Mouse (Mus musculus): ENCODE data around the gene Eif4ebp2.

The Eif4ebp2 gene

DNA sequence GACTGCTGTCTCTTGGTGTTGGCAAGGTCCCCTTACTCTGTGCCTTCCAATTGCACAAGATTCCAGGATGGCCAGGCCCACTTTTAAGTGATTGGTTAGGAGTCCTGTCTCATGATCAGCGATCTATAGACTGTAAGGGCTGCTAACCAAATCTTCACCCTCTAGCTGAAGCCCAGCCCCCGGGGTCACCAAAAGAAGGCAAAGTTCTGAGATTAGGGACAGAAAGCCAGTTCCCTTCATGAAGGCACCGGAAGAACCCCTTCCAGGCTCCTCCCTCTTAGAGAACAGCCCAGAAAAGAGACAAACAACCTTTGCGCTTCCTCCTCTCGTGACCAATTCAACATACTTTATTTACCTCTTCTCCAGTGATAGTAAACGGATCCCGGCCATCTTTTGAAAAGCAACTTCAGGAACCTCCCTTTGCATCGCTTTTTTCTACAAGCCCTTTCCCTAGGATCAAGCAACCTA lies 964 bp downstream of the Eif4ebp2 start:
- no peak for TF ChIP-seq NANOG (IDR thresholded peaks at IDR 0.05; ENCODE audit: borderline replicate concordance, low read length)
- TF ChIP-seq POU5F1 (IDR thresholded peaks at IDR 0.05; ENCODE audit: borderline replicate concordance, low read length) = no peak
- TF ChIP-seq CTCF (conservative IDR thresholded peaks at IDR 0.05; ENCODE audit: low read length) = no peak
- H3K4me3 ChIP-seq (replicated peaks; ENCODE audit: low read length) = peak overlapping the region; percentile 100
- H3K36me3 ChIP-seq (ENCODE audit: insufficient read depth, low read length) = peaks cover 43% of the 10 kb centered on the region
- peaks cover 56% of the 10 kb centered on the region for H3K4me1 ChIP-seq (replicated peaks; ENCODE audit: low read depth, low read length)
- no peaks in the 10 kb centered on the region for H3K9me3 ChIP-seq (ENCODE audit: low read length)
- H3K27me3 ChIP-seq (ENCODE audit: insufficient read depth, low read length) = no peaks in the 10 kb centered on the region

DNA sequence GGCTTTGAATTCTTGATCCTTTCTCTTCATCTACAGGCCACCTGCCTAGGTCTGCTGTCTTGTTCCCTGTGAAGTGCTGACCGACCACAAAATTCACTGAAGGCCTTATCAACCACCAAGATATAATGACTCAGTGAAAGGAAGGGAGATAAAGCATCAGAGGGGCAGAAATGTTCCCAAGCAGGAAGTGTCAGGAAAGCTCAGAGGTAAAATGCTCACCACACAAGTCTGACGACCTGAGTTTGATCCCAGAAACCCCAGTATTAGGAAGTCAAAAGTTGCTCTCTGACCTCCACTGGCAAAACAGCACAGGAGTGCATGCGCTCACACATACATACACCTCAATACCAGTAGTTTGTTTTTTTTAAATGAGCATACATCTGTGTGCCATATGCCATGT lies 3.6 kb downstream of the Eif4ebp2 start:
- Histone ChIP-seq H3K27me3 (ENCODE audit: insufficient read depth, low read length) (no peaks in the 10 kb centered on the region), H3K4me1 (replicated peaks; ENCODE audit: low read depth, low read length) (peaks cover 78% of the 10 kb centered on the region), H3K36me3 (ENCODE audit: insufficient read depth, low read length) (peaks cover 68% of the 10 kb centered on the region), H3K9me3 (ENCODE audit: low read length) (no peaks in the 10 kb centered on the region), H3K4me3 (replicated peaks; ENCODE audit: low read length) (peak overlapping the region; percentile 17)
- TF ChIP-seq POU5F1 (IDR thresholded peaks at IDR 0.05; ENCODE audit: borderline replicate concordance, low read length) (no peak), NANOG (IDR thresholded peaks at IDR 0.05; ENCODE audit: borderline replicate concordance, low read length) (no peak), CTCF (conservative IDR thresholded peaks at IDR 0.05; ENCODE audit: low read length) (no peak)

DNA sequence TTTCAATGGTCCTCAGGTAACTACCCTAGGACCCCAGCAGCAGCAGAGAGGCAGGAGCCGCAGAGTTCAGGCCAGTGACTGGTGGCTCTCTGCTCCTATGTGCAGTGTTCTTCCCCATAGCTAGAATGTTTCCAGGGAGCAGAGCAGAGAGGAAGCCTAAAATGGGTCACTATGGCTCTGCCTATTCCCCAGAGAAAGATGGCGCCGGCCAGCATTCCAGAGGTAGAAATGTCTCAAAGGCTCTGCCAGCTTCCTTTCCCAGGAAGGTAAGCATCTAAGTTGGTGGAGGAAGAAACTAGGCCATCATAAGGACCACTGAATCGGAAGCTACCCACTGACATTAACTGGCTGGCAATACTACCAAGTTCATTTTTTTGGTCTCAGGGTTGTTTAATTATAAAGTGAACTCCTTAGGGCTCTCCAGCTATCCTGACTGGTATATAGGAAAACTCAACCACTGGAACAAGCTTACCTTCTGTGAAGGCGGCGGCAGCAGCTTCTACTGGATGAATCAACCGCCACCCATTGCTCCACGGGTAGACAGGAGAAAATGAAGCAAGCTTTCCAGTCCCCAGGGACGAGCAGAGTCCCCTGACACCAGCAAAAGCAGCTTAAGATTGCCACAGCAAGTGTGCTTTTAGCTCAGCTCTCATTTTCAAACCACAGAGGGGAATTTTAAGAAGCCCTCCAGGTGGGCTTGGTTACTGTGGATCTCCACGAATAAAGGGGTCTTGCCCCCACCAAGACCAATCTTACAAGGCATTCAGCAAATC lies 4.7 kb downstream of the Eif4ebp2 start:
- TF ChIP-seq NANOG (IDR thresholded peaks at IDR 0.05; ENCODE audit: borderline replicate concordance, low read length) (no peak), POU5F1 (IDR thresholded peaks at IDR 0.05; ENCODE audit: borderline replicate concordance, low read length) (no peak), CTCF (conservative IDR thresholded peaks at IDR 0.05; ENCODE audit: low read length) (no peak)
- H3K9me3 ChIP-seq (ENCODE audit: low read length) = no peaks in the 10 kb centered on the region
- peak overlapping the region; percentile 17 for H3K4me3 ChIP-seq (replicated peaks; ENCODE audit: low read length)
- H3K27me3 ChIP-seq (ENCODE audit: insufficient read depth, low read length) = no peaks in the 10 kb centered on the region
- H3K4me1 ChIP-seq (replicated peaks; ENCODE audit: low read depth, low read length) = peaks cover 89% of the 10 kb centered on the region
- peaks cover 78% of the 10 kb centered on the region for H3K36me3 ChIP-seq (ENCODE audit: insufficient read depth, low read length)

- Histone ChIP-seq H3K4me3 (replicated peaks; ENCODE audit: low read length) (0 out of 2 replicates have a peak overlapping the region, but pooled peaks have one; percentile 2), H3K36me3 (ENCODE audit: insufficient read depth, low read length) (peaks cover 94% of the 10 kb centered on the region), H3K4me1 (replicated peaks; ENCODE audit: low read depth, low read length) (peaks cover 98% of the 10 kb centered on the region), H3K27me3 (ENCODE audit: insufficient read depth, low read length) (no peaks in the 10 kb centered on the region), H3K9me3 (ENCODE audit: low read length) (no peaks in the 10 kb centered on the region)
- TF ChIP-seq POU5F1 (IDR thresholded peaks at IDR 0.05; ENCODE audit: borderline replicate concordance, low read length) (no peak), NANOG (IDR thresholded peaks at IDR 0.05; ENCODE audit: borderline replicate concordance, low read length) (no peak), CTCF (conservative IDR thresholded peaks at IDR 0.05; ENCODE audit: low read length) (no peak)
These were observed 7.4 kb downstream of the Eif4ebp2 start for GRCm38 (mm10) chr10:61445016-61445415.

- no peak for TF ChIP-seq CTCF (conservative IDR thresholded peaks at IDR 0.05; ENCODE audit: low read length)
- TF ChIP-seq POU5F1 (IDR thresholded peaks at IDR 0.05; ENCODE audit: borderline replicate concordance, low read length) = no peak
- TF ChIP-seq NANOG (IDR thresholded peaks at IDR 0.05; ENCODE audit: borderline replicate concordance, low read length) = no peak
- no peaks in the 10 kb centered on the region for H3K27me3 ChIP-seq (ENCODE audit: insufficient read depth, low read length)
These were observed 8.6 kb downstream of the Eif4ebp2 start for GRCm38 (mm10) chr10:61443876-61444275.

DNA sequence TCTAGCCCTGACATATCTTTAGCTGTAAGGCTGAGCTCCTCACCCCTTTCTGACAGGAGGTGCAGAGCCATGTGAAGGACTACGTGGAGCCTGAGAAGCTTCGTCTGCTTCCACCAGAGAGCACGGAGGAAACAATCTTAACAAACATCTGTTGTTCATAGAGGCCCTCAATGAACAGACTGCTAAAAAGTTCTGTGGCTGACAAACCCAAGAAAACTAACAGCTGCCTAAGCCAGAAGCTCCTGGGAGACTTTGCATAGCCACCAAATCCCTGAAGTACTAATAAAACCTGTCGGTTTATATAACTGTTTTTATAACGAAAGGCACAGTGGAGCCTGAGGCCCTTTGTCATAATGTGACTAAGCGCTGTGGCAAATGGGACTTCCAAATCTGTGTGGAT lies 9.0 kb downstream of the Eif4ebp2 start:
- H3K9me3 ChIP-seq (ENCODE audit: low read length) = no peaks in the 10 kb centered on the region
- peaks cover 91% of the 10 kb centered on the region for H3K4me1 ChIP-seq (replicated peaks; ENCODE audit: low read depth, low read length)
- no peak overlapping the region for H3K4me3 ChIP-seq (replicated peaks; ENCODE audit: low read length)
- no peaks in the 10 kb centered on the region for H3K27me3 ChIP-seq (ENCODE audit: insufficient read depth, low read length)
- TF ChIP-seq POU5F1 (IDR thresholded peaks at IDR 0.05; ENCODE audit: borderline replicate concordance, low read length) (no peak), CTCF (conservative IDR thresholded peaks at IDR 0.05; ENCODE audit: low read length) (no peak)
- H3K36me3 ChIP-seq (ENCODE audit: insufficient read depth, low read length) = peaks cover 89% of the 10 kb centered on the region

More at GRCm38 (mm10) chr10:61443876-61444275, 8.6 kb downstream of the Eif4ebp2 start:
- Histone ChIP-seq H3K9me3 (ENCODE audit: low read length) (no peaks in the 10 kb centered on the region), H3K36me3 (ENCODE audit: insufficient read depth, low read length) (peaks cover 89% of the 10 kb centered on the region), H3K4me1 (replicated peaks; ENCODE audit: low read depth, low read length) (peaks cover 91% of the 10 kb centered on the region), H3K4me3 (replicated peaks; ENCODE audit: low read length) (no peak overlapping the region)

DNA sequence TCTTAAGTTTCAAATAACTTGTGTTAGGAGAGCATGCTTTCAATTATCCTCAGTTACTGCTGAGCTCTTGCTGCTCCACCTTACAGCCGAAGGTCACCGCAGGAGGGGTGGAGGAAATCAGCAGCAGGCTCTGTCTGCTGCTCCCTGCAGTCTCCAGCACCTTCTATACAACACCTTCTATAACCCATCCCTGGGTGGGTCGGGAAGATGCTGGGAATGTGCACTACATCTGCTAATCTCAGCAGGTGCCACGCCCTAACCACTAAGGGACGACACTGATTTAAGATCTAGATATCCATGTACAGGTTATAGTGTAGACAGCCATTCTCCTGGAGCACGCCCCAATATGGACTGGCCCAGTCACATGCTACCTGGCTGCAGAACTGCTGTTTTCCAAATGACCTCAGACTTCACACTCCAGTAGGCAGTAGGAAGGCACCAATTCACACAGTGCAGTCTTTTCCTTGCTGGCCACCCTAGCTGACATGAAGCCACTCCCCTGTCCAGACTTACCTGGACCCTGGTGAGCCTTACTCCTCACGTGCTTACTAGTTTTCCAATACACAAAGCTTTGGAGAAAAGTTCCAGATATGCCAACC lies 12.2 kb downstream of the Eif4ebp2 start:
- H3K36me3 ChIP-seq (ENCODE audit: insufficient read depth, low read length) = peaks cover 79% of the 10 kb centered on the region
- H3K9me3 ChIP-seq (ENCODE audit: low read length) = no peaks in the 10 kb centered on the region
- H3K4me1 ChIP-seq (replicated peaks; ENCODE audit: low read depth, low read length) = peaks cover 81% of the 10 kb centered on the region
- H3K27me3 ChIP-seq (ENCODE audit: insufficient read depth, low read length) = no peaks in the 10 kb centered on the region
- TF ChIP-seq NANOG (IDR thresholded peaks at IDR 0.05; ENCODE audit: borderline replicate concordance, low read length) (no peak), POU5F1 (IDR thresholded peaks at IDR 0.05; ENCODE audit: borderline replicate concordance, low read length) (no peak), CTCF (conservative IDR thresholded peaks at IDR 0.05; ENCODE audit: low read length) (no peak)
- no peak overlapping the region for H3K4me3 ChIP-seq (replicated peaks; ENCODE audit: low read length)

- H3K9me3 ChIP-seq (ENCODE audit: low read length) = no peaks in the 10 kb centered on the region
- H3K36me3 ChIP-seq (ENCODE audit: insufficient read depth, low read length) = peaks cover 94% of the 10 kb centered on the region
- H3K27me3 ChIP-seq (ENCODE audit: insufficient read depth, low read length) = no peaks in the 10 kb centered on the region
- H3K4me3 ChIP-seq (replicated peaks; ENCODE audit: low read length) = no peak overlapping the region
- no peak for TF ChIP-seq NANOG (IDR thresholded peaks at IDR 0.05; ENCODE audit: borderline replicate concordance, low read length)
- TF ChIP-seq POU5F1 (IDR thresholded peaks at IDR 0.05; ENCODE audit: borderline replicate concordance, low read length) = no peak
- no peak for TF ChIP-seq CTCF (conservative IDR thresholded peaks at IDR 0.05; ENCODE audit: low read length)
- H3K4me1 ChIP-seq (replicated peaks; ENCODE audit: low read depth, low read length) = peaks cover 68% of the 10 kb centered on the region
These were observed 21.1 kb downstream of the Eif4ebp2 start for GRCm38 (mm10) chr10:61431375-61431774.

Measured in E14TG2a.4 (cell line).